Mouse (Mus musculus): ENCODE data around the gene Nrxn1. TPM values are rescaled to one million over a fixed set of nuclear protein-coding genes. Genes with fewer than 3 reads are reported as not detected.

Nrxn1 gene
- total RNA-seq, 1 experiment = 2.9 TPM

GRCm38 (mm10) chr17:91074780-91075179 lies 18.1 kb downstream of the Nrxn1 start:
- Histone ChIP-seq H3K4me3 (ENCODE audit: insufficient read depth in 1 of 2, low read depth in 1 of 2, low read length in 2 of 2, poor library complexity in 1 of 2, severe bottlenecking in 1 of 2) (no peak overlapping the region), H3K9ac (ENCODE audit: insufficient read depth, low read depth, low read length, poor library complexity, severe bottlenecking) (no peak overlapping the region), H3K4me1 (ENCODE audit: control insufficient read depth in 2 of 2, insufficient read depth in 2 of 2, low read length in 2 of 2, poor library complexity in 1 of 2) (no peaks in the 10 kb centered on the region), H3K27ac (ENCODE audit: insufficient read depth, low read depth, low read length, poor library complexity, severe bottlenecking) (no peak overlapping the region), H3K9me3 (ENCODE audit: control insufficient read depth, insufficient read depth, low read depth, low read length) (no peaks in the 10 kb centered on the region), H3K36me3 (ENCODE audit: control insufficient read depth, insufficient read depth, low read length, poor library complexity, severe bottlenecking) (no peaks in the 10 kb centered on the region)
- in situ Hi-C loops (cut with MboI; ENCODE audit: low sequenced_read_pairs in 2 of 2, unreplicated experiment in 2 of 2) = no loop called here
- DNase-seq (ENCODE audit: low read depth, low spot score) = no peak
- TF ChIP-seq ZC3H11A (IDR thresholded peaks at IDR 0.05; ENCODE audit: borderline replicate concordance, low read depth, low read length) = no peak
- no peak for TF ChIP-seq CHD2 (IDR thresholded peaks at IDR 0.05; ENCODE audit: low read depth, low read length)
- TF ChIP-seq ZNF384 (IDR thresholded peaks at IDR 0.05; ENCODE audit: low read depth, low read length) = no peak

DNA sequence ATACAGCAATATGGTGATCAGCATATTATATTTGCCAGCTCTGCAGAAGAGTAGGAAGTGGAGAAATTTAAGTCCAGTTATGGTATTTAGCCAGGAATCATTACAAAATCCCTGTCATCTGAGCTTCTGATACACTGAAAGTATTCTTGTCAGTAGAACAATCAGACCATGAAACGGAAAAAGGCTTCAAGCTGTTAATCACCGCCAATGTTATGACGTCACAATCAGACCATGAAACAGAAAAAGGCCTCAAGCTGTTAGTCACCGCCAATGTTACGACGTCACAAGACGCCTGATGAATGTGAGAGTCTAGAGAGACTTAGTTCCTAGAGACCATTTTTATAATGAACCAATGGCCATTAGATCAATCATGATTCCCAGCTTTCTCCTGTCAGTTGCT lies 59.4 kb downstream of the Nrxn1 start:
- no peak overlapping the region for H3K4me3 ChIP-seq (ENCODE audit: insufficient read depth in 1 of 2, low read depth in 1 of 2, low read length in 2 of 2, poor library complexity in 1 of 2, severe bottlenecking in 1 of 2)
- TF ChIP-seq CHD2 (IDR thresholded peaks at IDR 0.05; ENCODE audit: low read depth, low read length) = no peak
- no peak for TF ChIP-seq ZC3H11A (IDR thresholded peaks at IDR 0.05; ENCODE audit: borderline replicate concordance, low read depth, low read length)
- no peak for TF ChIP-seq ZNF384 (IDR thresholded peaks at IDR 0.05; ENCODE audit: low read depth, low read length)
- no peak for TF ChIP-seq HCFC1 (IDR thresholded peaks at IDR 0.05; ENCODE audit: borderline replicate concordance, insufficient read depth, low read length)
- TF ChIP-seq MAFK (IDR thresholded peaks at IDR 0.05; ENCODE audit: insufficient read depth, low read depth, low read length) = no peak
- in situ Hi-C loops (cut with MboI; ENCODE audit: low sequenced_read_pairs in 2 of 2, unreplicated experiment in 2 of 2) = no loop called here
- no peaks in the 10 kb centered on the region for H3K4me1 ChIP-seq (ENCODE audit: control insufficient read depth in 2 of 2, insufficient read depth in 2 of 2, low read length in 2 of 2, poor library complexity in 1 of 2)
- no peak overlapping the region for H3K9ac ChIP-seq (ENCODE audit: insufficient read depth, low read depth, low read length, poor library complexity, severe bottlenecking)
- H3K36me3 ChIP-seq (ENCODE audit: control insufficient read depth, insufficient read depth, low read length, poor library complexity, severe bottlenecking) = no peaks in the 10 kb centered on the region
- H3K9me3 ChIP-seq (ENCODE audit: control insufficient read depth, insufficient read depth, low read depth, low read length) = no peaks in the 10 kb centered on the region
- no peak overlapping the region for H3K27ac ChIP-seq (ENCODE audit: insufficient read depth, low read depth, low read length, poor library complexity, severe bottlenecking)
- no peak for DNase-seq (ENCODE audit: low read depth, low spot score)

GRCm38 (mm10) chr17:91025061-91025623 lies 67.7 kb downstream of the Nrxn1 start:
- Histone ChIP-seq H3K9ac (ENCODE audit: insufficient read depth, low read depth, low read length, poor library complexity, severe bottlenecking) (no peak overlapping the region), H3K36me3 (ENCODE audit: control insufficient read depth, insufficient read depth, low read length, poor library complexity, severe bottlenecking) (no peaks in the 10 kb centered on the region), H3K27ac (ENCODE audit: insufficient read depth, low read depth, low read length, poor library complexity, severe bottlenecking) (no peak overlapping the region), H3K4me1 (ENCODE audit: control insufficient read depth in 2 of 2, insufficient read depth in 2 of 2, low read length in 2 of 2, poor library complexity in 1 of 2) (no peaks in the 10 kb centered on the region), H3K4me3 (ENCODE audit: insufficient read depth in 1 of 2, low read depth in 1 of 2, low read length in 2 of 2, poor library complexity in 1 of 2, severe bottlenecking in 1 of 2) (no peak overlapping the region), H3K9me3 (ENCODE audit: control insufficient read depth, insufficient read depth, low read depth, low read length) (no peaks in the 10 kb centered on the region)
- in situ Hi-C loops (cut with MboI; ENCODE audit: low sequenced_read_pairs in 2 of 2, unreplicated experiment in 2 of 2) = no loop called here
- no peak for TF ChIP-seq ZC3H11A (IDR thresholded peaks at IDR 0.05; ENCODE audit: borderline replicate concordance, low read depth, low read length)
- TF ChIP-seq MAFK (IDR thresholded peaks at IDR 0.05; ENCODE audit: insufficient read depth, low read depth, low read length) = no peak
- no peak for TF ChIP-seq ZNF384 (IDR thresholded peaks at IDR 0.05; ENCODE audit: low read depth, low read length)
- TF ChIP-seq HCFC1 (IDR thresholded peaks at IDR 0.05; ENCODE audit: borderline replicate concordance, insufficient read depth, low read length) = no peak
- no peak for TF ChIP-seq CHD2 (IDR thresholded peaks at IDR 0.05; ENCODE audit: low read depth, low read length)
- DNase-seq (ENCODE audit: low read depth, low spot score) = no peak

DNA sequence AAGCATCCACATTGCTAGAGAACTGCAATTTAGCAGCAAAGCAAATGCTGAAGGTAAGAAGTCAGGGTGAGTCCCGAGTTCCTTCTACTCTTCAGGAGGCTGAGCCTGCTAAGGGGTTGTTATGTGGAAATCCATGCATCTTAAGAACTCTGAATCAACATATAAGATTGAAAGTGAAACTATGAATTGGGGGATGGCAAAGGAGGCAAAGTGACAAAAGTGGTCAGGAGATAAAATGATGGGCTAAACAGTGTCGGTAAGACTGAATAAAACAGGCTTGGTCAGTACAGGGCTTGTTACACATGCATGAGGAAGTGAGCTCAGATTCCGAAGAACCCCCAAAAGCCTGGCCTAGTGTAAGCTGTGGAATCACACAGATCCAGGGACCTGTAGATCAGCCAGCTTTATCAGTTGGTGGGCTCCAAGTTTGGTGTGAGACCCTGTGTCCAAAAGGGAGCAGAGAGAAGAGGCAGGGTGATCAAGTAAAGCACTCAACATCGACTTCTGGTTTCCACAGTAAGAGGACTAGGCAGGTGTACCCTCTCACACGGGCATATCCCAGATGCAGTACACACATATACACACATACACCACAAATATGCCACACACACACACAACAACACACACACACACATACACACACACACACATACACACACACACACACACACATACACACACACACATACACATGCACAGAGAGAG lies 85.3 kb downstream of the Nrxn1 start:
- in situ Hi-C loops (cut with MboI; ENCODE audit: low sequenced_read_pairs in 2 of 2, unreplicated experiment in 2 of 2) = no loop called here
- H3K4me3 ChIP-seq (ENCODE audit: insufficient read depth in 1 of 2, low read depth in 1 of 2, low read length in 2 of 2, poor library complexity in 1 of 2, severe bottlenecking in 1 of 2) = no peak overlapping the region
- no peak for DNase-seq (ENCODE audit: low read depth, low spot score)
- H3K9ac ChIP-seq (ENCODE audit: insufficient read depth, low read depth, low read length, poor library complexity, severe bottlenecking) = no peak overlapping the region
- TF ChIP-seq ZNF384 (IDR thresholded peaks at IDR 0.05; ENCODE audit: low read depth, low read length) = no peak
- no peak for TF ChIP-seq HCFC1 (IDR thresholded peaks at IDR 0.05; ENCODE audit: borderline replicate concordance, insufficient read depth, low read length)
- TF ChIP-seq CHD2 (IDR thresholded peaks at IDR 0.05; ENCODE audit: low read depth, low read length) = no peak
- no peak for TF ChIP-seq MAFK (IDR thresholded peaks at IDR 0.05; ENCODE audit: insufficient read depth, low read depth, low read length)
- TF ChIP-seq ZC3H11A (IDR thresholded peaks at IDR 0.05; ENCODE audit: borderline replicate concordance, low read depth, low read length) = no peak
- H3K9me3 ChIP-seq (ENCODE audit: control insufficient read depth, insufficient read depth, low read depth, low read length) = no peaks in the 10 kb centered on the region
- H3K36me3 ChIP-seq (ENCODE audit: control insufficient read depth, insufficient read depth, low read length, poor library complexity, severe bottlenecking) = no peaks in the 10 kb centered on the region
- H3K4me1 ChIP-seq (ENCODE audit: control insufficient read depth in 2 of 2, insufficient read depth in 2 of 2, low read length in 2 of 2, poor library complexity in 1 of 2) = no peaks in the 10 kb centered on the region
- H3K27ac ChIP-seq (ENCODE audit: insufficient read depth, low read depth, low read length, poor library complexity, severe bottlenecking) = no peak overlapping the region

Data from ES-E14 (cell line).